Mouse (Mus musculus) embryonic facial prominence, embryonic 15.5 days (tissue): ENCODE results near the gene Pld6. TPM values are rescaled to one million over a fixed set of nuclear protein-coding genes. Genes with fewer than 3 reads are reported as not detected.
A peak's percentile ranks its signal among the peaks of the same experiment; 100 is the strongest.

ENCODE experiments used
- ATAC-seq: fragments of 200-750 bp; cut with Nextera tagmentation; 2 replicates; pipeline ENCODE4 v1.8.0; 2017; ENCODE audit warnings: low read depth, moderate TSS enrichment; ENCODE audit not compliant: insufficient number of reproducible peaks, low FRiP score, low TSS enrichment
- H3K27ac ChIP-seq: fragments of 300-500 bp; sonication (generic); replicated peaks from 2 replicates; pipeline ENCODE4 v1.5.1; 2015; ENCODE audit warnings: mild to moderate bottlenecking, inconsistent platforms
- H3K27me3 ChIP-seq: fragments of 300-500 bp; sonication (generic); 2 replicates; pipeline ENCODE4 v1.6.1; 2015; ENCODE audit warnings: inconsistent platforms
- H3K36me3 ChIP-seq: fragments of 300-500 bp; sonication (generic); 2 replicates; pipeline ENCODE4 v1.6.1; 2015; ENCODE audit warnings: mild to moderate bottlenecking, inconsistent platforms
- H3K4me1 ChIP-seq: fragments of 300-500 bp; sonication (generic); 2 replicates; pipeline ENCODE4 v1.6.1; 2015; ENCODE audit warnings: inconsistent platforms
- H3K4me2 ChIP-seq: fragments of 300-500 bp; sonication (generic); replicated peaks from 2 replicates; pipeline ENCODE4 v1.6.1; 2015; ENCODE audit warnings: mild to moderate bottlenecking, inconsistent platforms
- H3K4me3 ChIP-seq: fragments of 300-500 bp; sonication (generic); replicated peaks from 2 replicates; pipeline ENCODE4 v1.5.1; 2015; ENCODE audit warnings: mild to moderate bottlenecking, inconsistent platforms
- H3K9ac ChIP-seq: fragments of 300-500 bp; sonication (generic); 2 replicates; pipeline ENCODE4 v1.6.1; 2015; ENCODE audit warnings: inconsistent platforms
- H3K9me3 ChIP-seq: fragments of 300-500 bp; sonication (generic); replicated peaks from 2 replicates; pipeline ENCODE4 v1.6.1; 2016; ENCODE audit warnings: inconsistent platforms
- WGBS: fragments of 180-500 bp; shearing (Covaris S2); methylation state at CpG from one replicate; pipeline ENCODE4 v1.1.7; 2015; 5-methylcytosine and 5-hydroxymethylcytosine counted together
- polyA plus RNA-seq: library from polyadenylated mRNA; unstranded; fragments of >200 nt; fragmentation: Nextera tagmentation; extraction: Ambion mirVana; gene quantifications from 2 replicates; pipeline ENCODE4 v1.2.1, GENCODE M21; 2015

The Pld6 gene
- 2.8 and 3.8 TPM in 2 replicates for polyA plus RNA-seq

- Histone ChIP-seq H3K4me3 (peak within 1 kb of the TSS; percentile 49), H3K9ac (peak within 1 kb of the TSS; percentile 12; the same call in 1 of the 2 replicates), H3K4me2 (peak within 1 kb of the TSS; percentile 93), H3K27ac (no peak within 1 kb of the TSS), H3K27me3 (0 out of 2 replicates have a peak, but pooled peaks cover 2% of the 10 kb centered on the region), H3K36me3 (peaks cover 17% of the 10 kb centered on the region), H3K4me1 (peaks cover 9% of the 10 kb centered on the region), H3K9me3 (no peaks in the 10 kb centered on the region)
- ATAC-seq, result peak; percentile 77
- whole genome bisulfite sequencing, result under 1% methylated on average over 51 of the region's 51 CpGs
Measured at GRCm38 (mm10) chr11:59787199-59787781, at the start of gene Pld6. Pld6 (minus strand) TSS chr11:59787645.

GRCm38 (mm10) chr11:59821625-59822024 is 34.2 kb upstream of the Pld6 start:
- H3K4me1 ChIP-seq, result no peaks in the 10 kb centered on the region
- WGBS, result 86% methylated on average over 3 of the region's 3 CpGs
- H3K27ac ChIP-seq, result no peak overlapping the region
- H3K27me3 ChIP-seq, result no peaks in the 10 kb centered on the region
- H3K9ac ChIP-seq, result no peak overlapping the region
- H3K4me2 ChIP-seq, result no peak overlapping the region
- no peak overlapping the region for H3K4me3 ChIP-seq
- H3K36me3 ChIP-seq, result peaks cover 88% of the 10 kb centered on the region
- no peaks in the 10 kb centered on the region for H3K9me3 ChIP-seq
- ATAC-seq, result no peak

GRCm38 (mm10) chr11:59817916-59818315 is 30.5 kb upstream of the Pld6 start:
- Histone ChIP-seq H3K4me1 (no peaks in the 10 kb centered on the region), H3K4me3 (no peak overlapping the region), H3K27ac (no peak overlapping the region), H3K9me3 (no peaks in the 10 kb centered on the region), H3K36me3 (peaks cover 66% of the 10 kb centered on the region), H3K27me3 (no peaks in the 10 kb centered on the region), H3K9ac (no peak overlapping the region), H3K4me2 (no peak overlapping the region)
- ATAC-seq, result no peak
- 96% methylated on average over 3 of the region's 3 CpGs for WGBS

- 85% methylated on average over 6 of the region's 6 CpGs for WGBS
- no peak overlapping the region for H3K4me3 ChIP-seq
- H3K27ac ChIP-seq, result no peak overlapping the region
- ATAC-seq, result no peak
- H3K9me3 ChIP-seq, result no peaks in the 10 kb centered on the region
- H3K27me3 ChIP-seq, result no peaks in the 10 kb centered on the region
- peaks cover 7% of the 10 kb centered on the region; the same call in 1 of the 2 replicates for H3K4me1 ChIP-seq
- peaks cover 47% of the 10 kb centered on the region for H3K36me3 ChIP-seq
- H3K9ac ChIP-seq, result no peak overlapping the region
- no peak overlapping the region for H3K4me2 ChIP-seq
Measured at GRCm38 (mm10) chr11:59815482-59816065, 28.1 kb upstream of the Pld6 start.

GRCm38 (mm10) chr11:59814936-59815335 is 27.5 kb upstream of the Pld6 start:
- 81% methylated on average over 6 of the region's 6 CpGs for WGBS
- no peak overlapping the region for H3K4me2 ChIP-seq
- ATAC-seq, result no peak
- H3K36me3 ChIP-seq, result peaks cover 41% of the 10 kb centered on the region
- H3K9me3 ChIP-seq, result no peaks in the 10 kb centered on the region
- H3K27me3 ChIP-seq, result no peaks in the 10 kb centered on the region
- H3K4me3 ChIP-seq, result no peak overlapping the region
- H3K4me1 ChIP-seq, result peaks cover 10% of the 10 kb centered on the region; the same call in 1 of the 2 replicates
- H3K27ac ChIP-seq, result no peak overlapping the region
- no peak overlapping the region for H3K9ac ChIP-seq

- H3K27ac ChIP-seq, result no peak overlapping the region
- H3K9me3 ChIP-seq, result no peaks in the 10 kb centered on the region
- no peak for ATAC-seq
- no peaks in the 10 kb centered on the region for H3K27me3 ChIP-seq
- peaks cover 10% of the 10 kb centered on the region; the same call in 1 of the 2 replicates for H3K4me1 ChIP-seq
- H3K36me3 ChIP-seq, result peaks cover 34% of the 10 kb centered on the region
- H3K4me3 ChIP-seq, result no peak overlapping the region
- H3K4me2 ChIP-seq, result no peak overlapping the region
- WGBS, result 77% methylated on average over 1 of the region's 1 CpGs
- no peak overlapping the region for H3K9ac ChIP-seq
Measured at GRCm38 (mm10) chr11:59814311-59814710, 26.9 kb upstream of the Pld6 start.

GRCm38 (mm10) chr11:59813276-59813675 is 25.8 kb upstream of the Pld6 start:
- H3K9ac ChIP-seq, result no peak overlapping the region
- no peaks in the 10 kb centered on the region for H3K9me3 ChIP-seq
- H3K27me3 ChIP-seq, result no peaks in the 10 kb centered on the region
- no peak overlapping the region for H3K27ac ChIP-seq
- no peak overlapping the region for H3K4me3 ChIP-seq
- H3K4me1 ChIP-seq, result peaks cover 18% of the 10 kb centered on the region
- no peak overlapping the region for H3K4me2 ChIP-seq
- WGBS, result 52% methylated on average over 3 of the region's 3 CpGs
- H3K36me3 ChIP-seq, result peaks cover 24% of the 10 kb centered on the region
- ATAC-seq, result no peak

GRCm38 (mm10) chr11:59811211-59811610 is 23.8 kb upstream of the Pld6 start:
- peak overlapping the region; percentile 7; the same call in 1 of the 2 replicates for H3K4me3 ChIP-seq
- H3K4me1 ChIP-seq, result peaks cover 22% of the 10 kb centered on the region
- H3K4me2 ChIP-seq, result peak overlapping the region; percentile 81
- peak overlapping the region; percentile 98 for H3K27ac ChIP-seq
- H3K9me3 ChIP-seq, result no peaks in the 10 kb centered on the region
- ATAC-seq, result no peak
- peaks cover 19% of the 10 kb centered on the region for H3K36me3 ChIP-seq
- H3K27me3 ChIP-seq, result no peaks in the 10 kb centered on the region
- H3K9ac ChIP-seq, result no peak overlapping the region
- WGBS, result 32% methylated on average over 4 of the region's 4 CpGs

- Histone ChIP-seq H3K27me3 (no peaks in the 10 kb centered on the region), H3K36me3 (peaks cover 22% of the 10 kb centered on the region), H3K4me2 (peak overlapping the region; percentile 81), H3K4me1 (peaks cover 22% of the 10 kb centered on the region), H3K9me3 (no peaks in the 10 kb centered on the region), H3K9ac (peak overlapping the region; percentile 93; the same call in 1 of the 2 replicates), H3K4me3 (peak overlapping the region; percentile 78), H3K27ac (peak overlapping the region; percentile 98)
- WGBS, result 49% methylated on average over 14 of the region's 14 CpGs
- no peak for ATAC-seq
Measured at GRCm38 (mm10) chr11:59810480-59811158, 23.2 kb upstream of the Pld6 start.

- Histone ChIP-seq H3K4me1 (peaks cover 22% of the 10 kb centered on the region), H3K9me3 (no peaks in the 10 kb centered on the region), H3K4me3 (peak within 1 kb of the TSS; percentile 78), H3K9ac (peak within 1 kb of the TSS; percentile 93), H3K36me3 (peaks cover 23% of the 10 kb centered on the region), H3K27ac (peak within 1 kb of the TSS; percentile 98), H3K4me2 (peak within 1 kb of the TSS; percentile 81), H3K27me3 (no peaks in the 10 kb centered on the region)
- under 1% methylated on average over 52 of the region's 52 CpGs for WGBS
- ATAC-seq, result peak; percentile 92
Measured at GRCm38 (mm10) chr11:59809670-59810474, 22.4 kb upstream of the Pld6 start, which contains the start of gene Flcn. Flcn (minus strand) TSS chr11:59810016.
